Mouse (Mus musculus) heart, postnatal 0 days (tissue): Measurements from ENCODE around the gene Agbl4.

Experiments used
- CTCF ChIP-seq: IDR thresholded peaks from 2 replicates; pipeline ENCODE4 v1.5.1; 2016; ENCODE audit warnings: antibody characterized with exemption, control low read depth, low read depth
- EP300 ChIP-seq: IDR thresholded peaks from 2 replicates; pipeline ENCODE4 v1.6.1; 2016; ENCODE audit warnings: antibody characterized with exemption, low read depth

DNA sequence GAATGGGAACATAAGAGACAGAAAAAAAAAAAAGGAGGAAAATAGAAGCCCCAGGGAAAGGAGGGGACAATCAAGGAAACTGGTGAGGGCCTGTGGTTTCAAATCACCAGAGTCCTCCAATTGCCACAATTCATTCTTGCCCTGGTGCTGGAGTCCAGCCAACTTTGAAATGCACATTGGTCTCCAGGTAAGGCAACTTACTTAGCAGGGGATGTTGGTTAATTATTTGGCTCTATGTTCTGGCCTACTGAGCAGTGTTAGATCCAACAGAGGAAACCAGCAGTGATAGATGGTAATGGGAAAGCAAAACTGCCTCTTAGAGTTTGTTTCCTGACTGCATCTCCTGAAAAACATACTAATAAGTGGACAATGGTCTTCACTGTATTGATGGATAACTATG lies 979.7 kb downstream of the Agbl4 start:
- TF ChIP-seq CTCF (no peak), EP300 (no peak)
